Mouse (Mus musculus) left cerebral cortex, postnatal 14 days (tissue): Measurements from ENCODE around the gene Ddx23. TPM values are rescaled to one million over a fixed set of nuclear protein-coding genes. Genes with fewer than 3 reads are reported as not detected.

Source experiments
- DNase-seq, 2 experiments: peaks; one replicate each; pipeline ENCODE4 v3.0.0; 2021 to 2022; ENCODE audit warnings: low spot score in 2 of 2, mixed read lengths in 1 of 2
- intact Hi-C: fragments of 180-260 bp; cut with DNase I; formaldehyde crosslinking; loops from one replicate; pipeline ENCODE4 v1.15.1; 2025
- long read RNA-seq, 2 experiments: library from polyadenylated mRNA; stranded (forward); transcript quantifications; one replicate each; pipeline ENCODE4 v2.0.0; 2021
- total RNA-seq, 2 experiments: library from RNA; stranded (reverse); gene quantifications; 2 replicates each; pipeline ENCODE4 v1.2.3; 2021

Ddx23 gene
- total RNA-seq = 10 to 100 TPM; 56.0 to 57.6 TPM
- long read RNA-seq, experiment 1, transcript Ddx23-201 (17 exons, 3,187 nt) = major isoform, 15 of 22 reads
- long read RNA-seq, experiment 1, partial matches to known transcripts = 2 of 22 reads
- long read RNA-seq, experiment 1, other reads (novel, unspliced or antisense) = 5 of 22 reads
- long read RNA-seq, experiment 2, transcript Ddx23-201 (17 exons, 3,187 nt) = major isoform, 5 of 10 reads
- long read RNA-seq, experiment 2, partial matches to known transcripts = 1 of 10 reads
- long read RNA-seq, experiment 2, other reads (novel, unspliced or antisense) = 4 of 10 reads

GRCm38 (mm10) chr15:98662567-98663545 is at the start of gene Ddx23:
TSS of gene Ddx23 (minus strand) at chr15:98662894.
- peak; percentile 97 for DNase-seq
- intact Hi-C loops = loop anchor here (1.0 to 5.0 kb wide), 2 partner anchors 29 to 124 kb away; partner anchors contain the start of gene Wnt1

DNA sequence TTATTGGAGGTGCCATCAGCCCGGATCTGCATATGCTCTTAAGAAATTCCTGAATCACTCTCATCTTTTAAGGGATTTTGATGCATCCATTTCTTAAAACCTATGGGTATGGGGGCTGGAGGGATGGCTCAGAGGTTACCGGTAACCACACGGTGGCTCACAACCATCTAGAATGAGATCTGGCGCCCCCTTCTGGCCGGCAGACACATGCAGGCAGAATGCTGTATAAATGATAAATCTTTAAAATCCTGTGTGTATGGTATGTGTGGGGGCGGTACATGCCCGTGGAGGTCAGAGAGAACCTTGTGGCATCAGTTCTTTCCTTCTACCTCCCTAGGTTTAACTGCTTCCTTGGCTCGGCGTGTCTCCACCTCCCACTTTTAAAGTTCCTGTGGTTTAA is 47.7 kb upstream of the Ddx23 start:
- intact Hi-C loops = no loop called here
- DNase-seq = peak; percentile 72 to 79

DNA sequence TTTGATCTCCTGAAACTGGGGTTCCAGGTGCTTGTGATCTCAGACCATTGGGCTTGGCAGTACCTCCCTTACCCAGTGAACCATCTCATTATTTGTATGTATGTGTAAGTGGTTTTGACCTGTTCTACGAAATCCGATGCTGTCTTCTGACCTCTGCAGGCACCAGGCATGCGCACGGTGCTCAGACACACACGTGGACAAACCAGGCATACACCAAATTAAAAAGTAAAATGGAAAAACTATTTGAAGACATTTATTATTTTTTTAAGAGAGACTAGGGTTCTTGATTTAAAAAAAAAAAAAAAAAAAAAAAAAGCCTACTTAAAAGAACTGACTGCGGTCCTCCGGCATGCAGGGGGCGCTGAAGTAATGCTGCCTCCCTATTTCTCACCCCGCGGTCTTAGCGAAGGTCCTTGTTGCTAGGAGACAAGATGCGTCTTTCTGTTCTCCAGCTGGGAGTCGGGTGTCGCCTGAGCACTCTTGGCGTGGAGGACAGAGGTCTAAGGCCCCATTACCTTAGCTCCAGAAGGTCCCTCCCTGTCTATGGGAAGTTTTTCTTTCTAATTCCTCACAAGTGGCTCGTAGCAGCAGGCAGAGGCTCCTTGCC is 45.2 kb upstream of the Ddx23 start, which contains the start of gene Ccdc65:
Gene Ccdc65, plus strand, starts transcription at position 442 of the 607 bp plus-strand sequence.
- peak; percentile 92 to 95 for DNase-seq
- intact Hi-C loops = no loop called here

DNA sequence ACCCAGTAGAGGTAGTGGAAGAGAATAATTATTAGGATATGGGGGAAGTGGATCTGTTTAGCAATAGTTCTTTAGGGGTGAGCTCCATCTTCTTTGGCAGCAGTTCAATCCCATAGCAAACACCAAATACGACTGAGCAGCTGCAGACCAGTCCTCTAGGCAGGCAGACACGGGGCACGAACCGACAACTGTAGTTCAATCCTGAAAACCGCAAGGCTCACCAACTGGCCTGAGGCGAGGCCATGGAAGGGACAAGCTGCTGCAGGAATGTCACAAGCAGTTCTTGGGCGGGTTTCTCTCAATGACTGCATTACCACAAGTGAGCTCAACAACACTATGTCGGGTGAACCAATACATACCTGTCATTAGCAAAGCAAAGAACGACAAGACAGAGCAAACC is 41.6 kb upstream of the Ddx23 start:
- intact Hi-C loops = no loop called here
- no peak for DNase-seq

- intact Hi-C loops = loop anchor here (2.0 kb wide), 1 partner anchor 35 kb away; no protein-coding TSS in a partner anchor
- peak; percentile 92 to 93 for DNase-seq
Measured at GRCm38 (mm10) chr15:98699190-98700105, 36.8 kb upstream of the Ddx23 start.

GRCm38 (mm10) chr15:98696216-98696615 is 33.5 kb upstream of the Ddx23 start:
- intact Hi-C loops = no loop called here
- DNase-seq = no peak

DNA sequence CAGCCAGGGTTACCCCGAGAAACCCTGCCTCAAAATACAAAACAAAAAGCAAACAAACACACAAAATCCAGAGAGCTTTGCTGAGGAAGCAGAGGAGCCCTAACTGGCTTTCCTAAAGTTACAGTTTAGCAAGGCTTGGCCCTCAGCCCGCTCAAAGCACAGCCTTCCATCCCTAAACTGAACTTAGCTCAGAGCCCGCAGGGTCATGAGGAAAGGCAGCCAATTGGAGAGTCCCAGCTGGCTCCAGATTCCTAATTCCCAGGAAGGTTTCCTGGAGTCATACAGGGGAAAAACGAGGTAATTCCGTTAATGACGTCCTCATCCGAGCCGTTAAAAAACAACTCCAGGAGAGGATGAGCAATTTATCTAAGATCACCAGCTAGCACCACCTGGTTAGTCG is 33.0 kb upstream of the Ddx23 start:
- intact Hi-C loops = no loop called here
- DNase-seq = no peak

DNA sequence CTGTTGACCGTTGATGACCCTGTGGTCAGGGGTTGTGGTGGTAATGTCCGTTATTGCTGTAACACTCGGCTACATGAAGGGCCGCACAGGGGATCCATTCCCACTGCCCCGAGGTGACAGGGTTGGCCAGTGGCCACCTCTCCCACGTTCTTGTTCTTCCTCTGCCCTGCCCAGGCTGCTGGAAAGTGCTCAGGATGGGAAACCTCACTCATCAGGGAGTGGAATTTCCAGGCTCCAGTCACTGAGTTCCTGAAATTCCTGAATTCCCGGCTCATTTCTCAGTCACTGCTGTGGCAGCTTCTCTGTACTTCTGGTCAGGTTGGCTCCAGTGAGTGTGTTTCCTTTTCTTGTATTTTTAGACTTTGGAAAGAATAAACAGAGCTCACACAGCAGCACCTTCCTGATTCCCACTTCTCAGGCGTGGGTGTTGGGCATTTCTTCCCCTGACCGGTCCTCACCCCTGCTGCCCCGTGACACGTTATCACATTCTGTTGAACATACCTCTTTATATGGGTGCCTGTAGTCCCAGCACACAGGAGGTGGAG is 29.5 kb upstream of the Ddx23 start:
- intact Hi-C loops = no loop called here

GRCm38 (mm10) chr15:98691486-98692147 is 28.9 kb upstream of the Ddx23 start:
- DNase-seq = peak; percentile 54 to 60
- intact Hi-C loops = no loop called here

More for the DNA sequence above, 29.5 kb upstream of the Ddx23 start:
- DNase-seq = no peak

DNA sequence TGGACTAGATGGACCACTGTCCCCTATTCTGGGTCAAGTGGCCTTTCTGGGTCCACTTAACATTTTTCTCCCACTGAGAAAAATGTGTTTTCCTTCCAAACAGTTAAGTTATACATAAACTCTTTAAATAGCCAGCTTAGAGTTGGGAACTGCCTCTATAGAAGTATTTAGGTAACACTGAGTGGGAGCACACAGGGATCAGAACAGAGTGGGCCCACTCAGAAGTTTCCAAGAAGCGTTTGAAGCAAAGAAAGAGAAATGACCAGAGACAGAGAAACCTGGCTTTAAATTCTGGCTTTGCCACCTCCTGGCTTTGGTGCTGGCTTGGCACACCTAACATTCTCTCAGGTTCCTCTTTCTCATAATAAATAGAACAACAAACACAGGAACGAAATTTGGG is 27.0 kb upstream of the Ddx23 start:
- DNase-seq = no peak
- intact Hi-C loops = no loop called here

DNA sequence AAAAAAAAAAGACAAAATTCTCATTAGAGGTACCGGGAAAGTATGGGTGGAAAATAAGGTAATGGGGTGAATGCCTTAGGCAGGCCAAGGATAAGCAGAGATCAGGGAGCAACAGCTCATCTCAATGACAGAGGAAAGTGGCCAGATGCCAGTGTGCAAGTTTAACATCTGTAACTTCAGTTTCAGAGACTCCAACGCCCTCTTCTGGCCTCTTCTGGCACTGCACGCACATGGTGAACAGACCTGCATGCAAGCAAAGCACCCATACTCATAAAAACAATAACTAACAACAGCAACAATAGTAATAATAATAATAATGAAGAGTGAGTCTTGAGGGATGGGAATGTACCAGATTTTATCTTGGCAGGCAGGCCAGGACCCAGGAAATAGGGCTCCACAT is 23.2 kb upstream of the Ddx23 start:
- intact Hi-C loops = no loop called here

GRCm38 (mm10) chr15:98683746-98684145 is 21.1 kb upstream of the Ddx23 start:
- no peak for DNase-seq
- intact Hi-C loops = no loop called here

More for the DNA sequence above, 23.2 kb upstream of the Ddx23 start:
- no peak for DNase-seq

GRCm38 (mm10) chr15:98683177-98683576 is 20.5 kb upstream of the Ddx23 start:
- intact Hi-C loops = no loop called here
- DNase-seq = no peak

DNA sequence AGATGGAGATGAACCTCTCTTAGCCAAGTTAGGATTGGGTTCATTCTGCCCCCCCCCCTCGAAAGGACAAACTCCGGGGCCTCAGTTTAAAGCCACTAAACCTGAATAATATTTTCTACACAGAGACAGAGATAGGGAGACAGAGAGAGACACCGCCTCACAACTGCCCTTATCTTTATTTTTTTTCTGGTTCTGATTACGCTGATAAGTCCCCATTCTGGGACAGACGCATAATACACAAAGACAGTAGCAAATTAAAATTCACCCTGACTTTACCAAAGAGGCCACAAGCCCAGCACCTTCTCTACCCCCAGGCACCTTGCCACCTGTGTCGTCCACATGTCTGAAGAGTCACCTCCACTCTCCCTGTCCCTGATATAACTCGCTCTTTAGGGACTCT is 18.9 kb upstream of the Ddx23 start:
- intact Hi-C loops = no loop called here
- DNase-seq = no peak

GRCm38 (mm10) chr15:98680660-98681059 is 18.0 kb upstream of the Ddx23 start:
- DNase-seq = no peak
- intact Hi-C loops = no loop called here

DNA sequence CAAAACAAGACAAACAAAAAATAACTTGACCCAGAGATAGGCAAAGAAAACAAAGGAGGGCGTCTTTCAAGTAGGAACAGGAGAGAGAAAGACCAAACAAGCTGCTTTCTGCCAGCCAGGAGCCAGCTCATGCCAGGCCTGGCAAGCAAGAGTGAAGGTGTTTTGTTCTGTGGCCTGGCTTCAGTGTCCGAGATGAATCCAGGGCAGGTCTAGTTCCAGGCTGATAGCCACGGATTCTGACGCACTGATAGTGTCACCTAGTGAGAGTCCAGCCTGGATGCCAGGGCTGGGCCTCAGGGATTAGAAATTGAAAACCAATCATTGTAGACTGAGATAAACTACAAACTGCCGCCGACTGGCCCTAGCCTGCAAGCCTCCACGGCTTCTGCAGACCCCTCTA is 15.3 kb upstream of the Ddx23 start:
- no peak for DNase-seq
- intact Hi-C loops = no loop called here

DNA sequence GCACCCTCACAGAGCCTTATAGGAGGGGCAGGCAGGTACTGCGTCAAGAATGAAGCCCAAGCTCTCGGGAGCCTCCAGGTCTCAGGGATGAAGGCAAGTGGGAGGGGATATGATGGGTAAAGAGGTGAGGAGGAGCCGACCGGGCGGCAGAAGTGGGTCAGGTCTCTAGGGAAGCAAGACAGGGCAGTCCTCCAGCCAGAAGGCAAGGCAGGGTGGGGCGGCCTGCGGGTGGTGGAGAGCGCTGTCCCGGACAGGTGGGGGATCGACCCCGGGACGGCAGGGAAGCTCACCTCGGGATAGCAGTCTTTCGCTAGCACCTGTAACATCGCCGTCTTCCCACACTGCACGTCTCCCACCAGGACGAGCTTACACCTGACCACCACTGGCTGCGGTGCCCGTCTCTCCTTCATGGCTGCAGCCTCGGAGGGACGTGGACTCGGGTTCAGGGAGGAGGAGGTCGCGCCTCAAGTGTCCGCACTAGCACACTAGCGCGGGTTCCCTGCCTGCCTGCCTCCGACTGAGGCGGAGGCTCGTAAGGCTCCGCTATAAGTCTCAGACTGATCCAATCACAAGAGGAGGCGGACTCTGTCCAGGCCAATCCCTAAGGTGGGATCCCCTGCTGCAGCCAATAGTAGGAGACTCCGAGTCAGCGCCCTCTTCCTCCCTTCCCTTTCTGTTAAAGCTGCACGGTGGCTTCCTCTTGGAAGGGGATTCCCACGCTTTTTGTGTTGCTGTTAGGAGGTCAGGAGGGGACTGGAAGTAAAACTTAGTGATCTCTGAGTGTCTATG is 14.4 kb upstream of the Ddx23 start, which contains the start of gene Rnd1:
Gene Rnd1, minus strand, starts transcription at position 522 of the 789 bp plus-strand sequence.
- peak; percentile 93 to 94 for DNase-seq
- intact Hi-C loops = no loop called here
